Mouse (Mus musculus) adrenal gland, postnatal 36 days (tissue): Measurements from ENCODE around the gene Trmt2a. TPM values are rescaled to one million over a fixed set of nuclear protein-coding genes. Genes with fewer than 3 reads are reported as not detected.

Experiments used
- DNase-seq, 2 experiments: peaks; one replicate each; pipeline ENCODE4 v3.0.0; 2021; ENCODE audit warnings: mixed read lengths in 1 of 2
- total RNA-seq, 2 experiments: library from RNA; stranded (reverse); gene quantifications; 2 replicates each; pipeline ENCODE4 v1.2.3; 2021

Trmt2a gene
- total RNA-seq, 2 experiments from 2014 or later = 46.5 to 47.1 TPM

GRCm38 (mm10) chr16:18231047-18231446 lies 17.4 kb upstream of the Trmt2a start:
- no peak for DNase-seq

- no peak for DNase-seq
These were observed 17.0 kb upstream of the Trmt2a start for GRCm38 (mm10) chr16:18231451-18231850.

GRCm38 (mm10) chr16:18233451-18233850 lies 15.0 kb upstream of the Trmt2a start:
- DNase-seq = no peak

GRCm38 (mm10) chr16:18233919-18234670 lies 14.4 kb upstream of the Trmt2a start:
- no peak for DNase-seq

GRCm38 (mm10) chr16:18234671-18235388 lies 13.6 kb upstream of the Trmt2a start, which contains the start of gene Zdhhc8:
Zdhhc8 (minus strand) TSS chr16:18235136.
- DNase-seq = peak; percentile 87 to 94

GRCm38 (mm10) chr16:18235389-18236065 lies 13.0 kb upstream of the Trmt2a start:
- peak; percentile 79 to 87 for DNase-seq

- DNase-seq = no peak
These were observed 11.6 kb upstream of the Trmt2a start for GRCm38 (mm10) chr16:18236676-18237501.

- DNase-seq = no peak
These were observed 6.9 kb upstream of the Trmt2a start for GRCm38 (mm10) chr16:18241581-18241980.

- DNase-seq = peak; percentile 49 to 59
These were observed 719 bp upstream of the Trmt2a start for GRCm38 (mm10) chr16:18247521-18248399.

GRCm38 (mm10) chr16:18249364-18249967 lies 987 bp downstream of the Trmt2a start:
- peak; percentile 51 to 60 for DNase-seq

GRCm38 (mm10) chr16:18250231-18250630 lies 1.8 kb downstream of the Trmt2a start:
- no peak for DNase-seq

GRCm38 (mm10) chr16:18250828-18251790 lies 2.6 kb downstream of the Trmt2a start:
- no peak for DNase-seq

GRCm38 (mm10) chr16:18252736-18253135 lies 4.3 kb downstream of the Trmt2a start:
- DNase-seq = no peak

- DNase-seq = no peak
These were observed 5.4 kb downstream of the Trmt2a start for GRCm38 (mm10) chr16:18253866-18254265.

GRCm38 (mm10) chr16:18258221-18258620 lies 9.7 kb downstream of the Trmt2a start, which contains the start of gene Gm49776:
Gm49776 (minus strand) TSS chr16:18258321.
- no peak for DNase-seq

GRCm38 (mm10) chr16:18265024-18265423 lies 16.5 kb downstream of the Trmt2a start:
- DNase-seq = no peak

GRCm38 (mm10) chr16:18268182-18268581 lies 19.7 kb downstream of the Trmt2a start:
- DNase-seq = no peak

GRCm38 (mm10) chr16:18275166-18275565 lies 26.7 kb downstream of the Trmt2a start:
- no peak for DNase-seq

- DNase-seq = peak; percentile 9 to 21
These were observed 39.7 kb downstream of the Trmt2a start for GRCm38 (mm10) chr16:18288166-18288565.
